Mouse (Mus musculus): ENCODE measurements around the gene Iqgap1. TPM values are rescaled to one million over a fixed set of nuclear protein-coding genes. Genes with fewer than 3 reads are reported as not detected.

Gene Iqgap1
- polyA plus RNA-seq, 1 experiment from 2014 or later, result 25.9 TPM

DNA sequence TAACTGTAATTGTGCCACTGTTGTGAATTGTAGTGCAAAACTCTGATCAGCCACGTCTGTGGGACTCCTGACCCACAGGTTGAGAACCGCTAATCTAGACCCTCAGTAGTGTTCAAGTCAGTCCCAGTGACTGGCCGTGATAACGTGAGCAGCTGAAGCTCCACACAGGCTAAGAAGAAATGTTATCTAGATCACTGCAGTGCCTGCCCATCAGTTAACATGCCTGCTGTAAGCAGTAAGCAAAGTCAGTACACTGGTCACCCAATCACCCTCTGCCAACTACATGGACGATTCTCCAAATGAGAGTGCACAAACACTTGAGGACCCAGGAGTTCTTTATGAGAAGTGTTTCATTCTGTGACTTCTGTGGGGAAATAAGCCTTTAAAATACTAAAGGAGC is 140.1 kb downstream of the Iqgap1 start:
- DNase-seq (ENCODE audit: low spot score), result no peak
- H3K27ac ChIP-seq (replicated peaks; ENCODE audit: low read depth, low read length), result no peak overlapping the region
- no peaks in the 10 kb centered on the region for H3K27me3 ChIP-seq (ENCODE audit: control insufficient read depth, insufficient read depth, low read length)
- no peak overlapping the region for H3K4me3 ChIP-seq (ENCODE audit: low read depth, low read length)
- no peaks in the 10 kb centered on the region for H3K36me3 ChIP-seq (ENCODE audit: control insufficient read depth, insufficient read depth, low read length)
- no peak for ATAC-seq (ENCODE audit: insufficient number of reproducible peaks, low FRiP score, low TSS enrichment, low read depth)
- WGBS, result 88% methylated on average over 5 of the region's 5 CpGs
- peaks cover 4% of the 10 kb centered on the region; the same call in 1 of the 2 replicates for H3K4me1 ChIP-seq (ENCODE audit: control insufficient read depth, insufficient read depth, low read length)
- no peaks in the 10 kb centered on the region for H3K9me3 ChIP-seq (ENCODE audit: control insufficient read depth, low read length)
- no peak overlapping the region for H3K4me2 ChIP-seq (ENCODE audit: low read depth, severe bottlenecking)
- no peak overlapping the region for H3K9ac ChIP-seq (ENCODE audit: low read length)

DNA sequence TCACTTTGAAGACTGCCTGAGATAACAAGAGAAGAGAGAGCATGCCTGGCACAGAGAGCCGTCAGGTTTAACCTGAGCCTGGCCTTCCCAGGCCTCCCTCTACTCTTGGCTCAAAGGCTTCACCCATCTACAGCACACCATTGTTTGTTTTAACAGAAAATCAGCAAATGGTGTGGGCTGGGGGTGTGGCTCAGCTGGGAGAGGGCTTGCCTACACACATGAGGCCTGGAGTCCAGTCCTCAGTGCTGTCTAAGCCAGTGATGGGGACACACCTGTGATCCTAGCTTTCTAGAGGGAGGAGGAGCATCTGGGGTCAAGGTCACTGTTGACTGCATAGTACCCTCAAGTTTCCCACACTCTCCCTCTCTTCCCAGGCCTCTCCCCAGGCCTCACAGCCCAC is 143.1 kb downstream of the Iqgap1 start:
- 56% methylated on average over 1 of the region's 1 CpGs for WGBS
- DNase-seq (ENCODE audit: low spot score) (no peak), ATAC-seq (ENCODE audit: insufficient number of reproducible peaks, low FRiP score, low TSS enrichment, low read depth) (no peak)
- Histone ChIP-seq H3K4me3 (ENCODE audit: low read depth, low read length) (no peak overlapping the region), H3K9ac (ENCODE audit: low read length) (no peak overlapping the region), H3K27me3 (ENCODE audit: control insufficient read depth, insufficient read depth, low read length) (no peaks in the 10 kb centered on the region), H3K27ac (replicated peaks; ENCODE audit: low read depth, low read length) (no peak overlapping the region), H3K9me3 (ENCODE audit: control insufficient read depth, low read length) (no peaks in the 10 kb centered on the region), H3K4me1 (ENCODE audit: control insufficient read depth, insufficient read depth, low read length) (peaks cover 6% of the 10 kb centered on the region), H3K36me3 (ENCODE audit: control insufficient read depth, insufficient read depth, low read length) (no peaks in the 10 kb centered on the region), H3K4me2 (ENCODE audit: low read depth, severe bottlenecking) (no peak overlapping the region)

DNA sequence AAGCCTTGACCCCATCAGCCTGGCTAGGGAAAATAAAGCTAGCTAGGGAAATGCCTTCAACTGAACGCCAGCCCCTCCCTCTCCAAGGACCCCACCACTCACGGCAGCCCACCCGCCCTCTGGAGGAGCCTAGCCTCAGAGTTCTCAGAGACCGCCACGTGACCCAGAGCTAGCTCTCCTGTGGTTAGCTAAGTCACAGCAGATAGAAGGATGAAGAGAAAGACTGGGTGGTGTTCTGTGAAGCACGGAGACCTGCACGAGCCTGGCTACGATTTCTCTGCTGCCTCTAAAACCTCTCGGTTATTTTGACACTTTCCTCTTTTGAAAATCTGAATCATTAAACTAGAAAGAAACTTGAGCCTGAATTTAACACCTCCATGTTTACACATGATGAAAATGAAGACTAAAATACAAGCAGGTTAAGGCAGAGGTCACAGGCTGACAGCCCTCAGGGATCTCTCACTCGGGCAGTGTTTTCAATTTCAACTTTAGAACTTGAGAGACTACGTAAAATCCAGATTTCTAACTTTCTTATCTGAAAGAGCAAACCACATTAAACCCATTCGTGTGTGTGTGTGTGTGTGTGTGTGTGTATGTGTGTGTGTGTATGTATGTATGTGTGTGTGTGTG is 145.4 kb downstream of the Iqgap1 start:
- Histone ChIP-seq H3K4me2 (ENCODE audit: low read depth, severe bottlenecking) (no peak overlapping the region), H3K4me3 (ENCODE audit: low read depth, low read length) (no peak overlapping the region), H3K9ac (ENCODE audit: low read length) (no peak overlapping the region), H3K4me1 (ENCODE audit: control insufficient read depth, insufficient read depth, low read length) (peaks cover 4% of the 10 kb centered on the region; the same call in 1 of the 2 replicates), H3K36me3 (ENCODE audit: control insufficient read depth, insufficient read depth, low read length) (no peaks in the 10 kb centered on the region; the same call in 1 of the 2 replicates), H3K27ac (replicated peaks; ENCODE audit: low read depth, low read length) (no peak overlapping the region), H3K9me3 (ENCODE audit: control insufficient read depth, low read length) (no peaks in the 10 kb centered on the region), H3K27me3 (ENCODE audit: control insufficient read depth, insufficient read depth, low read length) (no peaks in the 10 kb centered on the region)
- DNase-seq (ENCODE audit: low spot score) (peak; percentile 49), ATAC-seq (ENCODE audit: insufficient number of reproducible peaks, low FRiP score, low TSS enrichment, low read depth) (no peak)
- WGBS, result 18% methylated on average over 12 of the region's 12 CpGs

DNA sequence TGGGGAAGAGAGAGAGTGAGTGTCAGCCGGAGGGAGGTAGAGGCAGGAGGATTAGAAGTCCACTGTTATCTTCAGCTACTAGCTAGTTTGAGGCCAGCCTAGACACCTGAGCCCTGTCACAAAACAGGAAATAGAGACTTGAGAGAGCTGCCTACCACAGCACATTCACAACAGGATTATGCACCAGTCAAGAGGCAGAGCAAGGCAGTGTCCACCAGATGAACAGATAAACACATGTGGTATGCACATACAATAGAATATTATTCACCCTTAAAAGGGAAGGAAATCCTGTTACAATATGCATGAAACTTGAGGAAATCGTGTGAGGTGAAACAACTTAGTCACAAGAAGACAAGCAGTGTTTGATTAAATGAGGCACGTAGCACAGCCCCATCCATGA is 153.5 kb downstream of the Iqgap1 start:
- no peaks in the 10 kb centered on the region for H3K27me3 ChIP-seq (ENCODE audit: control insufficient read depth, insufficient read depth, low read length)
- no peak overlapping the region for H3K4me3 ChIP-seq (ENCODE audit: low read depth, low read length)
- no peak overlapping the region for H3K27ac ChIP-seq (replicated peaks; ENCODE audit: low read depth, low read length)
- 79% methylated on average over 3 of the region's 3 CpGs for WGBS
- H3K9me3 ChIP-seq (ENCODE audit: control insufficient read depth, low read length), result no peaks in the 10 kb centered on the region
- no peaks in the 10 kb centered on the region; the same call in 1 of the 2 replicates for H3K36me3 ChIP-seq (ENCODE audit: control insufficient read depth, insufficient read depth, low read length)
- no peak overlapping the region for H3K4me2 ChIP-seq (ENCODE audit: low read depth, severe bottlenecking)
- ATAC-seq (ENCODE audit: insufficient number of reproducible peaks, low FRiP score, low TSS enrichment, low read depth) (no peak), DNase-seq (ENCODE audit: low spot score) (no peak)
- H3K4me1 ChIP-seq (ENCODE audit: control insufficient read depth, insufficient read depth, low read length), result peaks cover 2% of the 10 kb centered on the region
- H3K9ac ChIP-seq (ENCODE audit: low read length), result no peak overlapping the region

GRCm38 (mm10) chr7:80670889-80671288 is 154.9 kb downstream of the Iqgap1 start:
- H3K36me3 ChIP-seq (ENCODE audit: control insufficient read depth, insufficient read depth, low read length), result no peaks in the 10 kb centered on the region
- H3K9ac ChIP-seq (ENCODE audit: low read length), result no peak overlapping the region
- no peak overlapping the region for H3K27ac ChIP-seq (replicated peaks; ENCODE audit: low read depth, low read length)
- DNase-seq (ENCODE audit: low spot score), result no peak
- peaks cover 8% of the 10 kb centered on the region for H3K4me1 ChIP-seq (ENCODE audit: control insufficient read depth, insufficient read depth, low read length)
- no peak overlapping the region for H3K4me2 ChIP-seq (ENCODE audit: low read depth, severe bottlenecking)
- ATAC-seq (ENCODE audit: insufficient number of reproducible peaks, low FRiP score, low TSS enrichment, low read depth), result no peak
- WGBS, result 96% methylated on average over 6 of the region's 6 CpGs
- no peaks in the 10 kb centered on the region for H3K27me3 ChIP-seq (ENCODE audit: control insufficient read depth, insufficient read depth, low read length)
- no peaks in the 10 kb centered on the region for H3K9me3 ChIP-seq (ENCODE audit: control insufficient read depth, low read length)
- H3K4me3 ChIP-seq (ENCODE audit: low read depth, low read length), result no peak overlapping the region

GRCm38 (mm10) chr7:80667190-80667589 is 158.6 kb downstream of the Iqgap1 start:
- H3K9me3 ChIP-seq (ENCODE audit: control insufficient read depth, low read length), result no peaks in the 10 kb centered on the region
- ATAC-seq (ENCODE audit: insufficient number of reproducible peaks, low FRiP score, low TSS enrichment, low read depth) (no peak), DNase-seq (ENCODE audit: low spot score) (no peak)
- no peaks in the 10 kb centered on the region for H3K36me3 ChIP-seq (ENCODE audit: control insufficient read depth, insufficient read depth, low read length)
- 42% methylated on average over 11 of the region's 11 CpGs for WGBS
- H3K4me3 ChIP-seq (ENCODE audit: low read depth, low read length), result no peak overlapping the region
- no peak overlapping the region for H3K4me2 ChIP-seq (ENCODE audit: low read depth, severe bottlenecking)
- peaks cover 12% of the 10 kb centered on the region for H3K4me1 ChIP-seq (ENCODE audit: control insufficient read depth, insufficient read depth, low read length)
- no peaks in the 10 kb centered on the region for H3K27me3 ChIP-seq (ENCODE audit: control insufficient read depth, insufficient read depth, low read length)
- no peak overlapping the region for H3K9ac ChIP-seq (ENCODE audit: low read length)
- H3K27ac ChIP-seq (replicated peaks; ENCODE audit: low read depth, low read length), result no peak overlapping the region

DNA sequence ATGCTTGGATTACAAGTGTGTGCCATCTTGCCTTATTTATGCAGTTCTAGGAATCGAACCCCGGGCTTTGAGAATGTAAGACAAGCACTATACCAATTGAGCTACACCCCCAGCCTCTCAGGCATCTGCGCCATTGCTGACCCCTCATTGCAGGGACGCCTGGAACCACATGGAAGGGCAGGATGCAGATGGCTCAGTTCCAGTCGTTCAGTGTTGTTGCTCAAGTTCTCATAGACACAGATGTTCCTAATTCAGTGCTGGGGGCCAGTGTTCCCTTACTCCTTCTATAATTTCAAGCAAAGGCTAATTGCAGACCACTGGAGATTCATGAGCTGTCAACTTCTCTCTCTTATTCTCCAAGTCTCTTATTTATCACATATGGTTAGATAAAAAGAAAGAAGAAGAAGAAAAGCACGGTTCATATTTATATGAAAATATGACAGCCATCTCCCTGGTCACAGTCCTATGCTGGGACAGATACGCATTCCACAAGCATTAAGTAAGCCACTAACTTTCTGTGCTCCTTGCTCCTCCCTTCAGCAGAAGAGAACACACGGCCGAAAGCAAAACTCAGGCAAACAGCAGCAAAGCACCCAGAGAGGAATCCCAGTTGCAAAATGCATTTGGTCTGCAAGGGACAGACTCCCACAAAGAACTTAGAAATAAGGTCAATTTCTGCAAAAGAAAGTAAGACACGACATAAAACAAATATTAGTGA is 159.4 kb downstream of the Iqgap1 start:
- Histone ChIP-seq H3K36me3 (ENCODE audit: control insufficient read depth, insufficient read depth, low read length) (no peaks in the 10 kb centered on the region), H3K9me3 (ENCODE audit: control insufficient read depth, low read length) (no peaks in the 10 kb centered on the region), H3K9ac (ENCODE audit: low read length) (no peak overlapping the region), H3K27me3 (ENCODE audit: control insufficient read depth, insufficient read depth, low read length) (no peaks in the 10 kb centered on the region), H3K4me1 (ENCODE audit: control insufficient read depth, insufficient read depth, low read length) (peaks cover 12% of the 10 kb centered on the region), H3K4me3 (ENCODE audit: low read depth, low read length) (no peak overlapping the region), H3K27ac (replicated peaks; ENCODE audit: low read depth, low read length) (no peak overlapping the region; the same call in 1 of the 2 replicates), H3K4me2 (ENCODE audit: low read depth, severe bottlenecking) (no peak overlapping the region)
- no peak for ATAC-seq (ENCODE audit: insufficient number of reproducible peaks, low FRiP score, low TSS enrichment, low read depth)
- WGBS, result 26% methylated on average over 10 of the region's 10 CpGs
- peak; percentile 48 for DNase-seq (ENCODE audit: low spot score)
